In the genomic region with DNA sequence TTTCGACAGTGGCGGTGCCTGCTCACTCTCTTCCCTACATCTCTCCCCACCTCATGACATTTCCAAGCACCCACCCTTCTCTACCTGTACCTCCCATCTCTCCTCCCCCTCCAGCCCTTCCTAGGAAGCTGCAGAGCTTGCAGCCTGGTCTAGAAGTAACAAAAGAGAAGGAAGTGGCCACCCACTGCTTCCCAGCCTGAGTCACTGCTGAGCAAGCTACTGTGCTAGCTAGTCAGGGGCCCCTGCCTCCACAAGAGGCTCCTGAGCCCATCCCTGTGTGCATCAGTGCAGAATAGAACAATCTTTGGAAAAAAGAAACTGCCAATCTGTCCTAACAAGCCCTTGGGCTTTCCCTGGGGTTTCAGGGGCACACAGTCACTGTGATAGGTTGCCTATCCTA, we compare ENCODE assay signal across 17 mouse cellular contexts.
"Had no signal": no experiment of that assay in that cellular context is flagged by ENCODE, and none has a peak within 500 bp of the region (broad histone marks: within the 10 kb centered on the region; RNA-seq: fewer than 3 reads in every experiment).

No protein-coding gene starts in this region.

- H3K27ac ChIP-seq: hindbrain, postnatal 0 days; limb, embryonic 15.5 days; liver, embryonic 12.5 days; macrophage; midbrain, embryonic 12.5 days; stomach, embryonic 15.5 days had no signal

- DNase-seq: kidney, adult 11 months; kidney, adult 9 months; kidney, postnatal 10 days; kidney, postnatal 4 days; layer of hippocampus, adult 9-11 months; lung, embryonic 14.5 days; lung, postnatal 10 days; spleen, adult 18-20 months; thymus, adult 2 months; thymus, postnatal 25 days had no signal

- H3K4me3 ChIP-seq: limb, embryonic 15.5 days; liver, embryonic 12.5 days; megakaryocyte, embryonic 14.5 days; midbrain, embryonic 12.5 days; stomach, embryonic 15.5 days had no signal
